Mouse (Mus musculus) bone marrow macrophage, adult 2 months (primary cell): ENCODE results near the gene Acsl3.

Experiments
- CTCF ChIP-seq: IDR thresholded peaks from 2 replicates; pipeline ENCODE4 v1.5.1; 2012; ENCODE audit warnings: low read depth, mild to moderate bottlenecking, low read length, moderate library complexity
- POLR2A ChIP-seq: IDR thresholded peaks from 2 replicates; pipeline ENCODE4 v1.6.1; 2012; ENCODE audit warnings: mild to moderate bottlenecking, low read depth, low read length, borderline replicate concordance

GRCm38 (mm10) chr1:78664326-78664725, 6.7 kb downstream of the Acsl3 start:
- TF ChIP-seq CTCF (no peak), POLR2A (no peak)
